Mouse (Mus musculus) central nervous system, embryonic 18 days (tissue): Measurements from ENCODE around the gene Gm13695. TPM values are rescaled to one million over a fixed set of nuclear protein-coding genes. Genes with fewer than 3 reads are reported as not detected.

Source experiments
- polyA plus RNA-seq: library from polyadenylated mRNA; depleted of rRNA; stranded (reverse); fragments of >200 nt; gene quantifications from 2 replicates; pipeline ENCODE4 v1.2.3, GENCODE M21; 2012; rRNA removed

Gm13695 gene
- not detected in 2 replicates for polyA plus RNA-seq

GRCm38 (mm10) chr2:83967013-83967412, at the start of gene Gm13695:
TSS of gene Gm13695 (plus strand) at chr2:83967313.

GRCm38 (mm10) chr2:83940931-83941361, 26.2 kb upstream of the Gm13695 start, which contains the start of gene Zswim2:
TSS of gene Zswim2 (minus strand) at chr2:83941228.

DNA sequence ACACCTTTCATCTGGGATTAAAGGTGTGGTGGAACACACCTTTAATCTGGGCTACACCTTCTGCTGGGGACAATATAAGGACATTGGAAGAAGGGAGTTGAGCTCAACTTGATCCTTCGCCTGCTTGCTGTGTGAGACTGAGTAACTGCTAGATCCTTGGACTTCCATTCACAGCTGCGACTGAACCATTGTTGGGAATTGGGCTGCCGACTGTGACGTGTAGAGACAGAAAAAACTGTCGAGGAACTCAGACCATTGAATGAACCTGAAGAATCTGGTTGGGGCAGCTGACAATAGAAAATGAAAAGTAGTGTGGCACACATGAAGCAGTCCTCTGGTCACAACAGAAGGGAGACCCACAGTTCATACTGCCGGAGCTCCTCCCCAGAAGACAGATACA, 11.7 kb upstream of the Gm13695 start, which contains the start of gene Gm13698:
TSS of gene Gm13698 (plus strand) at position 301 of the 400 bp plus-strand sequence.

GRCm38 (mm10) chr2:83961203-83961602, 5.9 kb upstream of the Gm13695 start, which contains the start of gene Gm13693:
TSS of gene Gm13693 (plus strand) at chr2:83961503.

DNA sequence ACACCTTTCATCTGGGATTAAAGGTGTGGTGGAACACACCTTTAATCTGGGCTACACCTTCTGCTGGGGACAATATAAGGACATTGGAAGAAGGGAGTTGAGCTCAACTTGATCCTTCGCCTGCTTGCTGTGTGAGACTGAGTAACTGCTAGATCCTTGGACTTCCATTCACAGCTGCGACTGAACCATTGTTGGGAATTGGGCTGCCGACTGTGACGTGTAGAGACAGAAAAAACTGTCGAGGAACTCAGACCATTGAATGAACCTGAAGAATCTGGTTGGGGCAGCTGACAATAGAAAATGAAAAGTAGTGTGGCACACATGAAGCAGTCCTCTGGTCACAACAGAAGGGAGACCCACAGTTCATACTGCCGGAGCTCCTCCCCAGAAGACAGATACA, 5.7 kb downstream of the Gm13695 start, which contains the start of gene Gm13696:
TSS of gene Gm13696 (plus strand) at position 301 of the 400 bp plus-strand sequence.

DNA sequence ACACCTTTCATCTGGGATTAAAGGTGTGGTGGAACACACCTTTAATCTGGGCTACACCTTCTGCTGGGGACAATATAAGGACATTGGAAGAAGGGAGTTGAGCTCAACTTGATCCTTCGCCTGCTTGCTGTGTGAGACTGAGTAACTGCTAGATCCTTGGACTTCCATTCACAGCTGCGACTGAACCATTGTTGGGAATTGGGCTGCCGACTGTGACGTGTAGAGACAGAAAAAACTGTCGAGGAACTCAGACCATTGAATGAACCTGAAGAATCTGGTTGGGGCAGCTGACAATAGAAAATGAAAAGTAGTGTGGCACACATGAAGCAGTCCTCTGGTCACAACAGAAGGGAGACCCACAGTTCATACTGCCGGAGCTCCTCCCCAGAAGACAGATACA, 11.5 kb downstream of the Gm13695 start, which contains the start of gene Gm13694:
TSS of gene Gm13694 (plus strand) at position 301 of the 400 bp plus-strand sequence.

DNA sequence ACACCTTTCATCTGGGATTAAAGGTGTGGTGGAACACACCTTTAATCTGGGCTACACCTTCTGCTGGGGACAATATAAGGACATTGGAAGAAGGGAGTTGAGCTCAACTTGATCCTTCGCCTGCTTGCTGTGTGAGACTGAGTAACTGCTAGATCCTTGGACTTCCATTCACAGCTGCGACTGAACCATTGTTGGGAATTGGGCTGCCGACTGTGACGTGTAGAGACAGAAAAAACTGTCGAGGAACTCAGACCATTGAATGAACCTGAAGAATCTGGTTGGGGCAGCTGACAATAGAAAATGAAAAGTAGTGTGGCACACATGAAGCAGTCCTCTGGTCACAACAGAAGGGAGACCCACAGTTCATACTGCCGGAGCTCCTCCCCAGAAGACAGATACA, 17.3 kb downstream of the Gm13695 start, which contains the start of gene Gm13697:
TSS of gene Gm13697 (plus strand) at position 301 of the 400 bp plus-strand sequence.

GRCm38 (mm10) chr2:83990253-83990652, 23.1 kb downstream of the Gm13695 start, which contains the start of gene Gm13691:
TSS of gene Gm13691 (plus strand) at chr2:83990553.

Other genes starting within 250 kb of the Gm13695 start
- 15.0 and 16.2 TPM in 2 replicates for gene Itgav, start 242.9 kb upstream of the Gm13695 start, polyA plus RNA-seq
- 61.6 and 64.3 TPM in 2 replicates for gene Fam171b, start 154.7 kb upstream of the Gm13695 start, polyA plus RNA-seq
- gene Zswim2, start 26.1 kb upstream of the Gm13695 start, polyA plus RNA-seq: 0.03 TPM in 1 of 2 replicates, not detected in the other
- not detected in 2 replicates for gene Gm13698, start 11.6 kb upstream of the Gm13695 start, polyA plus RNA-seq
- not detected in 2 replicates for gene Gm13693, start 5.8 kb upstream of the Gm13695 start, polyA plus RNA-seq
- not detected in 2 replicates for gene Gm13696, start 5.8 kb downstream of the Gm13695 start, polyA plus RNA-seq
- not detected in 2 replicates for gene Gm13694, start 11.6 kb downstream of the Gm13695 start, polyA plus RNA-seq
- gene Gm13697, start 17.4 kb downstream of the Gm13695 start, polyA plus RNA-seq: not detected in 2 replicates
- gene Gm13691, start 23.2 kb downstream of the Gm13695 start, polyA plus RNA-seq: not detected in 2 replicates